Mouse (Mus musculus) brain, embryonic 14.5 days (tissue): ENCODE data around the gene Adamts16.

ENCODE experiments used
- CTCF ChIP-seq: fragments of 200-500 bp; IDR thresholded peaks from 2 replicates; pipeline ENCODE4 v1.5.1; 2012; ENCODE audit warnings: inconsistent platforms, mild to moderate bottlenecking, moderate library complexity, borderline replicate concordance; ENCODE audit not compliant: insufficient read depth, insufficient read length; ENCODE audit errors: extremely low read depth
- POLR2A ChIP-seq: fragments of 200-500 bp; IDR thresholded peaks from 2 replicates; pipeline ENCODE4 v1.6.1; 2012; ENCODE audit warnings: mild to moderate bottlenecking, inconsistent platforms, borderline replicate concordance; ENCODE audit not compliant: poor library complexity, insufficient read depth, insufficient read length, severe bottlenecking; ENCODE audit errors: extremely low read depth

DNA sequence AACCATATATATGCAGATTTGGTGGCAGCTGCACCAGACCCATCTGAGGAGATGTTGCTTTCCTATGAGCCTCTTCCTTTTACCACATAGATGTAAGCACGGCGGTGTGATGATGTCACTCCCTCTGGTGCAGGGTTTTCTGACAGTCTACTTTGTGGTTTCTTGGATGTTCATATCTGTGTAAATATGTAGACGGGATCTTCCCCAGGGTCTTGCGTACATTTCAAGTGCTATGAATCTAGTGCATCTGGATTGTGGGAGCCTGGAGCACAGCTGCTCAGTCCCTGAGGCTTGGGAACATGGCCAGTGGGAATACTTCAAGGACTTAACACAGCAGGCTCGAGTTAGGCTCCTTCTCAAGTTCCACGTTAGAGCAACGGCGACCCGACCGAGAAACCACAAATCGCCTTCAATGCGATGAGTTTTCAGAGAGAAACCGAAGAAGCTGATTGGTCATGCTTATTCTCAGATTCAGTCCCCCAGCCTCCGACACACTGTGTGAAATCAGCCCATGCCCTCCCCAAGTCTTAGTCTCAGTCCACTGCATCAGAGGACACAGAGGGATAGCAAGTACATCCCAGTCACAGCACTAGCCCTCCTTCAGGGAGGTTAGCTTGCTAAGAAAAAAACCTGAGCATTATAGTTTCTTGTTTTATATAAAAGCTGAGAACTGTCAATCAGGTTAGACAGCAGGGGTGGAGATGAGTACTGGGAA is 95.2 kb downstream of the Adamts16 start:
- TF ChIP-seq CTCF (no peak), POLR2A (no peak)
